Mouse (Mus musculus) limb, embryonic 14.5 days (tissue): ENCODE results near the gene Taf1a. TPM values are rescaled to one million over a fixed set of nuclear protein-coding genes. Genes with fewer than 3 reads are reported as not detected.
A peak's percentile ranks its signal among the peaks of the same experiment; 100 is the strongest.

Experiments used
- ATAC-seq: fragments of 200-750 bp; cut with Nextera tagmentation; 2 replicates; pipeline ENCODE4 v1.8.0; 2017; ENCODE audit warnings: low read depth, moderate number of reproducible peaks, moderate TSS enrichment; ENCODE audit not compliant: low FRiP score
- DNase-seq: peaks from one replicate; pipeline ENCODE4 v3.0.0-alpha.2; 2015; ENCODE audit warnings: low spot score
- H3K27ac ChIP-seq: fragments of 300-500 bp; sonication (generic); replicated peaks from 2 replicates; pipeline ENCODE4 v1.5.1; 2014; ENCODE audit warnings: low read depth, mild to moderate bottlenecking, low read length, moderate library complexity, mixed read lengths
- H3K27me3 ChIP-seq: fragments of 300-500 bp; sonication (generic); 2 replicates; pipeline ENCODE4 v1.6.1; 2014; ENCODE audit warnings: low read length, mixed read lengths; ENCODE audit not compliant: control insufficient read depth, insufficient read depth
- H3K36me3 ChIP-seq: fragments of 300-500 bp; sonication (generic); 2 replicates; pipeline ENCODE4 v1.6.1; 2014; ENCODE audit warnings: mild to moderate bottlenecking, low read length, moderate library complexity, mixed read lengths; ENCODE audit not compliant: control insufficient read depth, insufficient read depth
- H3K4me1 ChIP-seq: fragments of 300-500 bp; sonication (generic); 2 replicates; pipeline ENCODE4 v1.6.1; 2014; ENCODE audit warnings: antibody characterized with exemption, low read length, mixed read lengths; ENCODE audit not compliant: control insufficient read depth, insufficient read depth
- H3K4me2 ChIP-seq: fragments of 300-500 bp; sonication (generic); replicated peaks from 2 replicates; pipeline ENCODE4 v1.6.1; 2014; ENCODE audit warnings: low read depth, mild to moderate bottlenecking, low read length, moderate library complexity; ENCODE audit not compliant: severe bottlenecking
- H3K4me3 ChIP-seq: fragments of 300-500 bp; sonication (generic); replicated peaks from 2 replicates; pipeline ENCODE4 v1.5.1; 2014; ENCODE audit warnings: low read length
- H3K9ac ChIP-seq: fragments of 300-500 bp; sonication (generic); 2 replicates; pipeline ENCODE4 v1.6.1; 2014; ENCODE audit warnings: mild to moderate bottlenecking, low read depth, low read length, moderate library complexity; ENCODE audit not compliant: severe bottlenecking
- H3K9me3 ChIP-seq: fragments of 300-500 bp; sonication (generic); 2 replicates; pipeline ENCODE4 v1.6.1; 2016; ENCODE audit warnings: low read length; ENCODE audit not compliant: control insufficient read depth
- POLR2A ChIP-seq: fragments of 200-500 bp; IDR thresholded peaks from 2 replicates; pipeline ENCODE4 v1.8.0; 2012; ENCODE audit warnings: inconsistent platforms, mild to moderate bottlenecking, moderate library complexity, borderline replicate concordance; ENCODE audit not compliant: insufficient read depth, insufficient read length; ENCODE audit errors: extremely low read depth
- WGBS: fragments of 180-500 bp; shearing (Covaris S2); extraction: QIAGEN DNeasy Blood & Tissue Kit; methylation state at CpG from one replicate; pipeline ENCODE4 v1.1.7; 2014; 5-methylcytosine and 5-hydroxymethylcytosine counted together
- polyA plus RNA-seq, 2 experiments: library from polyadenylated mRNA; depleted of rRNA in 1 of 2; stranded (reverse) in 1 of 2; unstranded in 1 of 2; fragments of >200 nt; fragmentation: Nextera tagmentation in 1 of 2; extraction: Ambion mirVana in 1 of 2; gene quantifications; 2 replicates each; pipeline versions ENCODE4 v1.2.1 to v1.2.3; 2012 to 2014

Gene Taf1a
- polyA plus RNA-seq, 2 experiments = 21.1 to 41.3 TPM

DNA sequence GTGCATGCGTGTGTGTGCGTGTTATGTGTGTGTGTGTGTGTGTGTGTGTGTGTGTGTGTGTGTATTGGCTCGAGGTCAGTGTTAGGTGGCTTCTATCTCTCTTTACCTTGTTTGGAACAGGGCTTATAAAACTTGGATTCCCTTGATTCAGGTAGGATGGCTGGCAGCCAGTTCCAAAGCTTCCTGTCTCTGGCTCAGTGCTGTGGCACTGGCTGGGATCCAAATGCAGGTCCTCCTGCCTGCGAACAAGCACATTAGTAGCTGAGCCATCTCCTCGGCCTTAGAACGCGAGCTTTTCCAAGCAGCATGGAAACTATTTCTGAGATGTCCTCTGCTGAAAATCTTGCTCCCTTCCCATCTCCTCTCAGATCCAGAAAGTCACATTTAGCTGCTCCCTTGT is 31.0 kb downstream of the Taf1a start:
- Histone ChIP-seq H3K4me3 (no peak overlapping the region), H3K27me3 (no peaks in the 10 kb centered on the region), H3K9me3 (no peaks in the 10 kb centered on the region), H3K27ac (no peak overlapping the region), H3K4me1 (no peaks in the 10 kb centered on the region), H3K4me2 (no peak overlapping the region), H3K9ac (no peak overlapping the region), H3K36me3 (no peaks in the 10 kb centered on the region)
- whole genome bisulfite sequencing = 81% methylated on average over 6 of the region's 7 CpGs
- ATAC-seq (no peak), DNase-seq (no peak)
- TF ChIP-seq POLR2A = no peak

DNA sequence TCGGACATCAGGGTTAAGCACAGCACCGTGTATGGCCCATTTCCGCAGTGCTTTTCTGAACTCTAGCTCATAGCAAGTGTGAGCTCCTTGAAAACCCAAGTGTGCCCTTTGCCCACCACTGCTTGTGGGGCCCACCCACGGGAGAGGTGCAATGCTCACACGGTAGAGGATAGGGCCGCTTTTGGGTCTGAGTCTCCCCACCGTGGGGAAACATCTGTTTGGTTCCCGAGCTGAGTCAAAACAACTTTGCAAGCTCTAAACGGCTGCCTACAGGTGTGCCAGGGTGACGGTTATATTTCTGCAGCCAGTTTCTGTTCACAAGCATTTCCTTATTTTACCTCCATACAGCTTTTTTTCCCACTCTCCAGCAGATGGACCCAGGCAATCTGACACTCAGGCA is 31.5 kb downstream of the Taf1a start:
- ATAC-seq = no peak
- TF ChIP-seq POLR2A = no peak
- Histone ChIP-seq H3K4me2 (no peak overlapping the region), H3K4me1 (no peaks in the 10 kb centered on the region), H3K27me3 (no peaks in the 10 kb centered on the region), H3K9ac (no peak overlapping the region), H3K4me3 (no peak overlapping the region), H3K36me3 (no peaks in the 10 kb centered on the region), H3K9me3 (no peaks in the 10 kb centered on the region), H3K27ac (no peak overlapping the region)
- WGBS = 81% methylated on average over 10 of the region's 10 CpGs
- no peak for DNase-seq

DNA sequence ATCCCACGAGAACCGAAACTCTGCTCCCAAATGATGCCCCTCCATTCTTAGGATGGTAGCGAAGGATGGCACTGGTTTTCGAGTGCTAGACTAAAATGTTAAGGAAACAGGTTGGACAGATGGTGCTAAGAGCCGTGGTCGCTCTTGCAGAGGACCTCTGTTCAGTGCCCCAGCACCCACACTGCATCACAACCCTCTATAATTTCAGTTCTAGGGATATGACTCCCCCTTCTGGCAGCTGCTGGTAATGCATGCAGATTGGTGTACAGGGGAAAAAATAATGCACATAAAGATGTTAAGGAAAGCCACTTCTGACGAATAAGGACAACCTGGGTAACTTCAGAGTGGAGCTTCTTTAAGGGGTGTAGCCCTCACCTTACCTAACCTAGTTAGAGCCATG is 35.3 kb downstream of the Taf1a start:
- no peaks in the 10 kb centered on the region for H3K36me3 ChIP-seq
- no peak for ATAC-seq
- H3K9ac ChIP-seq = no peak overlapping the region
- no peak overlapping the region for H3K4me2 ChIP-seq
- DNase-seq = no peak
- no peaks in the 10 kb centered on the region for H3K27me3 ChIP-seq
- 94% methylated on average over 7 of the region's 7 CpGs for WGBS
- H3K9me3 ChIP-seq = no peaks in the 10 kb centered on the region
- H3K4me1 ChIP-seq = no peaks in the 10 kb centered on the region
- no peak for TF ChIP-seq POLR2A
- H3K4me3 ChIP-seq = no peak overlapping the region
- no peak overlapping the region for H3K27ac ChIP-seq

DNA sequence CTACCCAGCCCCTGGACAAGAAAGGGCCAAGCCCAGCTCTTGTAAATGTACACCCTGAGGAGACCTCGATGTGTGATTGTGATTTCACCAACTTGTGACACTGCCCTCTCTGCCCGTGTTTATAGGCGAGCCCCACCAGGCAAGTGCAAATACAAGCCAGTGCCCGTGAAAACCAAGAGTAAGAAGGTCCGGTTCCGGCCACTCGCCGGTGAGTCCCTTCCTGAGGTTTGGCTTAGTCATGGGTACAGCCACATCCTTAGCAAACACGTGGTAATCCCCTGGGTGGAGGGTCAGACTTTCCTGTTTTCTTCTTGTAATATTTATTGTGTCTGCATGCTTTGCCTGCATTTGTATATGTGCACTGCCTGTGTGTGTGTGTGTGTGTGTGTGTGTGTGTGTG is 46.1 kb downstream of the Taf1a start:
- H3K27me3 ChIP-seq = no peaks in the 10 kb centered on the region
- no peak for ATAC-seq
- no peak for TF ChIP-seq POLR2A
- DNase-seq = no peak
- H3K4me1 ChIP-seq = no peaks in the 10 kb centered on the region
- no peaks in the 10 kb centered on the region for H3K36me3 ChIP-seq
- WGBS = 89% methylated on average over 9 of the region's 9 CpGs
- no peak overlapping the region for H3K4me2 ChIP-seq
- no peak overlapping the region for H3K27ac ChIP-seq
- H3K4me3 ChIP-seq = no peak overlapping the region
- H3K9me3 ChIP-seq = no peaks in the 10 kb centered on the region
- no peak overlapping the region for H3K9ac ChIP-seq

DNA sequence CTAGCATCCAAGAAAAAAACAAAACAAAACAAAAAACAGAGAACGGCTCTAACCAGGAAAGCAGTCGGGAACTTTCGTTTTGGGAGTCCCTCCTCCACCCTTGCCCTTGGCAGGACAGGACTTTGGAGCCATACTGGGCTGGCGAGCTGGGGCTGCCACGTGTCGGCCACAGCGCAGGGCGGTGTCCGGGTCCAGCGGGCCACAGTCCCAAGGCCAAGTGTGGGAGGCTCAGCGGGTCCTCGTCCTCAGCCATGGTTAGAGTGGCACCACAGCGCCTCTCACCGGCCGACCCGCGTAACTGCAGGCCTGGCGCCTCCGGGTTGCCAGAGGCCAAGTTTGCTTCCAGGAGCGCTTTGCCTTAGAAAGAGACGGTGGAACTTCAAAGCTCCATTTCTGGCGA is 50.3 kb downstream of the Taf1a start:
- H3K36me3 ChIP-seq = no peaks in the 10 kb centered on the region
- H3K4me3 ChIP-seq = no peak overlapping the region

DNA sequence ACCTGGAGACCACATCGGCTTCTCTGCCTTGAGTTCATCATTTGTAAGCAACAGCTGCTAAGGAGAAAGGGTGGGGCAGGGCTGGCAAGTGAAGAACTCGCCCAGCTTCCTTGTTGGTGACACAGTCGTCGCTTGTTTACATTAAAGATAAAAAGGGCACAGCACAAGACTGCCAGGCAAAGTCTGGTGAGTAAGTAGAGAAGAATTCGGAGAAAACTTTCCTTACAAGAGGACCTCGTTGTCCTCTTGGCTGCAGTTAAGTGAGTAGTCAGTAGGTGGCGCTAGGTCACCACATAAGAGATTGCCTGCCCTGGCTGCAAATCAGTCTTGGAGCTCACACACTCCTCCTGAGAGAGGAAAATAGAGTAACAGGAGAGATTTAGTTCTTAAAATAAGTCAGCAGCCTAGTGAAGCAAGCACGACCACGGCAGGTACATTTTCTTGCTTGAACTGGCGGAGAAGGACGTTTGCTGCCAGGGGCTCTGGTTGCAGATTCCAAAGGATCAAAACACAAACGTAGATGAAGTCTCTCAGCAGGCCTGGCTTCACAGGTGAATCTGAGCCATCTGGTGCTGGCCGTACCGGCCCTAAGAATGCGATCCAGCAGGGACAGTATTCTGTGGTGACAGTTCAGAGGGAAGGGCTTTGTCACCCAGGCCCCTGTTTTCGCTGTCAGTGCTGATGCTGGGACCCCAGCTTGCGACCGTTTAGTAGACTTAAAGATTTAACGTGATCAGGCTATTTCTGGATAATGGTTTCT is 53.4 kb downstream of the Taf1a start:
- TF ChIP-seq POLR2A = no peak
- no peaks in the 10 kb centered on the region for H3K9me3 ChIP-seq
- H3K27ac ChIP-seq = no peak overlapping the region
- WGBS = 19% methylated on average over 19 of the region's 19 CpGs
- peaks cover 4% of the 10 kb centered on the region; the same call in 1 of the 2 replicates for H3K4me1 ChIP-seq
- peak; percentile 54 for ATAC-seq
- peak overlapping the region; percentile 18; the same call in 1 of the 2 replicates for H3K4me2 ChIP-seq
- no peaks in the 10 kb centered on the region for H3K36me3 ChIP-seq
- DNase-seq = peak; percentile 88
- H3K27me3 ChIP-seq = no peaks in the 10 kb centered on the region
- no peak overlapping the region for H3K9ac ChIP-seq
- no peak overlapping the region for H3K4me3 ChIP-seq

More for the DNA sequence above, 50.3 kb downstream of the Taf1a start:
- Histone ChIP-seq H3K27ac (no peak overlapping the region), H3K9ac (no peak overlapping the region), H3K9me3 (no peaks in the 10 kb centered on the region), H3K4me1 (peaks cover 4% of the 10 kb centered on the region; the same call in 1 of the 2 replicates), H3K27me3 (no peaks in the 10 kb centered on the region), H3K4me2 (peak overlapping the region; percentile 10)
- no peak for TF ChIP-seq POLR2A
- ATAC-seq (peak; percentile 28; the same call in 1 of the 2 replicates), DNase-seq (no peak)
- 28% methylated on average over 22 of the region's 22 CpGs for WGBS
